Comparison of ENCODE assay signal across 28 mouse cellular contexts in genomic region chr11:55398371-55398770, GRCm38 (mm10). TPM values are rescaled to one million over a fixed set of nuclear protein-coding genes. Genes with fewer than 3 reads are reported as not detected.
DNase-seq lines count a peak whose midpoint lies in the region; ATAC-seq and TF ChIP-seq lines count a peak whose summit lies in the region.
"Had no signal": no experiment of that assay in that cellular context is flagged by ENCODE, and none has a peak within 500 bp of the region (broad histone marks: within the 10 kb centered on the region; RNA-seq: fewer than 3 reads in every experiment).

No protein-coding gene starts in this region.

- H3K9me3 ChIP-seq in heart, embryonic 15.5 days (replicated peaks), result no peaks in the 10 kb centered on the region
- no peaks in the 10 kb centered on the region for H3K9me3 ChIP-seq in liver, embryonic 11.5 days (ENCODE audit: control insufficient read depth, low read length)
- no peaks in the 10 kb centered on the region for H3K9me3 ChIP-seq in stomach, postnatal 0 days (ENCODE audit: control insufficient read depth, low read length)
- H3K9me3 ChIP-seq: forebrain, embryonic 12.5 days; G1E; heart, embryonic 10.5 days; limb, embryonic 12.5 days; liver, embryonic 13.5 days had no signal

- no peak for TF ChIP-seq POLR2A in liver, adult 2 months (IDR thresholded peaks at IDR 0.05; ENCODE audit: extremely low read depth, insufficient read depth, low read length)

- H3K9ac ChIP-seq in heart, embryonic 15.5 days, result no peak overlapping the region
- no peak overlapping the region for H3K9ac ChIP-seq in liver, adult 2 months (ENCODE audit: low read depth, low read length)
- no peak overlapping the region for H3K9ac ChIP-seq in liver, embryonic 11.5 days (ENCODE audit: low read depth, low read length)
- H3K9ac ChIP-seq in stomach, postnatal 0 days (ENCODE audit: low read length), result no peak overlapping the region
- H3K9ac ChIP-seq: forebrain, embryonic 12.5 days; forebrain, postnatal 0 days; hindbrain, embryonic 14.5 days; limb, embryonic 12.5 days; liver, embryonic 13.5 days had no signal

- H3K4me1 ChIP-seq in heart, embryonic 15.5 days (replicated peaks), result peaks cover 16% of the 10 kb centered on the region
- no peaks in the 10 kb centered on the region for H3K4me1 ChIP-seq in liver, adult 2 months (ENCODE audit: control insufficient read depth, insufficient read depth, low read length)
- H3K4me1 ChIP-seq in liver, embryonic 11.5 days (replicated peaks; ENCODE audit: control insufficient read depth, insufficient read depth, low read length), result no peaks in the 10 kb centered on the region
- H3K4me1 ChIP-seq in stomach, postnatal 0 days (replicated peaks; ENCODE audit: control insufficient read depth, insufficient read depth), result no peaks in the 10 kb centered on the region
- H3K4me1 ChIP-seq: forebrain, embryonic 12.5 days; limb, embryonic 12.5 days; liver, embryonic 13.5 days had no signal

- no peak for TF ChIP-seq EP300 in stomach, postnatal 0 days (optimal IDR thresholded peaks at IDR 0.05)

- H3K27me3 ChIP-seq in heart, embryonic 15.5 days, result no peaks in the 10 kb centered on the region
- H3K27me3 ChIP-seq in liver, adult 2 months (ENCODE audit: control insufficient read depth, insufficient read depth, low read length), result no peaks in the 10 kb centered on the region
- H3K27me3 ChIP-seq in liver, embryonic 11.5 days (replicated peaks; ENCODE audit: control insufficient read depth, insufficient read depth, low read length), result no peaks in the 10 kb centered on the region
- no peaks in the 10 kb centered on the region for H3K27me3 ChIP-seq in stomach, postnatal 0 days (ENCODE audit: control insufficient read depth, insufficient read depth, low read length)
- H3K27me3 ChIP-seq: forebrain, embryonic 12.5 days; limb, embryonic 12.5 days; liver, embryonic 13.5 days had no signal

- peak overlapping the region; percentile 26; the same call in 1 of the 2 replicates for H3K4me3 ChIP-seq in gastrocnemius, adult 2 months
- H3K4me3 ChIP-seq in heart, embryonic 15.5 days, result no peak overlapping the region
- no peak overlapping the region for H3K4me3 ChIP-seq in liver, adult 2 months (ENCODE audit: insufficient read depth, low read depth, low read length)
- H3K4me3 ChIP-seq in liver, embryonic 11.5 days (ENCODE audit: low read depth, low read length), result no peak overlapping the region
- no peak overlapping the region for H3K4me3 ChIP-seq in stomach, postnatal 0 days (ENCODE audit: low read depth, low read length)
- H3K4me3 ChIP-seq: forebrain, embryonic 12.5 days; heart, embryonic 10.5 days; limb, embryonic 12.5 days; liver, embryonic 13.5 days had no signal

- peaks cover 84% of the 10 kb centered on the region for H3K36me3 ChIP-seq in heart, embryonic 15.5 days
- no peaks in the 10 kb centered on the region for H3K36me3 ChIP-seq in liver, adult 2 months (ENCODE audit: control insufficient read depth, insufficient read depth, low read length)
- H3K36me3 ChIP-seq in liver, embryonic 11.5 days (ENCODE audit: control insufficient read depth, insufficient read depth, low read length), result peaks cover 18% of the 10 kb centered on the region; the same call in 1 of the 2 replicates
- peaks cover 32% of the 10 kb centered on the region for H3K36me3 ChIP-seq in stomach, postnatal 0 days (ENCODE audit: control insufficient read depth, insufficient read depth, low read length)
- H3K36me3 ChIP-seq: G1E had no signal

- H3K79me2 ChIP-seq in liver, adult 2 months (ENCODE audit: control insufficient read depth, insufficient read depth, low read length), result no peaks in the 10 kb centered on the region

- intact Hi-C loops in gastrocnemius, adult 2 months (cut with DNase I), result no loop called here
- intact Hi-C loops in heart, postnatal 36 days (cut with DNase I), result no loop called here

- TF ChIP-seq CTCF in gastrocnemius, adult 2 months (IDR thresholded peaks at IDR 0.05), result no peak
- no peak for TF ChIP-seq CTCF in liver, adult 2 months (IDR thresholded peaks at IDR 0.05; ENCODE audit: low read depth, low read length)
- TF ChIP-seq CTCF in stomach, postnatal 0 days (IDR thresholded peaks at IDR 0.05; ENCODE audit: low read depth), result no peak

- peak overlapping the region; percentile 78 for H3K27ac ChIP-seq in gastrocnemius, adult 2 months
- peak overlapping the region; percentile 41; the same call in 1 of the 2 replicates for H3K27ac ChIP-seq in heart, embryonic 15.5 days
- H3K27ac ChIP-seq in liver, adult 2 months (replicated peaks; ENCODE audit: insufficient read depth, low read depth, low read length), result peak overlapping the region; percentile 44
- H3K27ac ChIP-seq in liver, embryonic 11.5 days (ENCODE audit: low read depth, low read length), result no peak overlapping the region
- H3K27ac ChIP-seq in stomach, postnatal 0 days (replicated peaks), result 0 out of 2 replicates have a peak overlapping the region, but pooled peaks have one; percentile 40
- H3K27ac ChIP-seq: forebrain, embryonic 12.5 days; heart, embryonic 10.5 days; hindbrain, embryonic 14.5 days; limb, embryonic 12.5 days; liver, embryonic 13.5 days had no signal

- ATAC-seq in heart, embryonic 15.5 days (replicated peaks; ENCODE audit: insufficient number of reproducible peaks, insufficient read depth, low FRiP score, low read depth), result no peak
- no peak for ATAC-seq in liver, embryonic 11.5 days (replicated peaks; ENCODE audit: low FRiP score)
- no peak for ATAC-seq in stomach, postnatal 0 days (ENCODE audit: low FRiP score, low TSS enrichment)
- ATAC-seq: forebrain, postnatal 0 days; intestine, postnatal 0 days; midbrain, embryonic 16.5 days had no signal

- 94% methylated on average over 8 of the region's 8 CpGs for WGBS in heart, embryonic 15.5 days
- 89% methylated on average over 8 of the region's 8 CpGs for WGBS in liver, adult 2 months
- 86% methylated on average over 8 of the region's 8 CpGs for WGBS in liver, embryonic 11.5 days
- WGBS in stomach, postnatal 0 days, result 89% methylated on average over 8 of the region's 8 CpGs

- no peak overlapping the region for H3K4me2 ChIP-seq in heart, embryonic 15.5 days
- no peak overlapping the region for H3K4me2 ChIP-seq in liver, embryonic 11.5 days
- H3K4me2 ChIP-seq in stomach, postnatal 0 days (replicated peaks; ENCODE audit: low read depth), result no peak overlapping the region
- H3K4me2 ChIP-seq: forebrain, embryonic 12.5 days; hindbrain, embryonic 14.5 days; limb, embryonic 12.5 days; liver, embryonic 13.5 days; midbrain, embryonic 11.5 days had no signal

- DNase-seq in gastrocnemius, adult 2 months, result no peak
- no peak for DNase-seq in gastrocnemius, adult 18-20 months (ENCODE audit: low spot score)
- DNase-seq in heart, postnatal 36 days, result no peak
- DNase-seq in liver, adult 2 months (ENCODE audit: extremely low read depth, low read depth, low spot score), result no peak
- no peak for DNase-seq in liver, embryonic 11.5 days (ENCODE audit: low spot score)
- DNase-seq in stomach, postnatal 0 days (ENCODE audit: low spot score), result no peak
- DNase-seq: adrenal gland, postnatal 10 days; cerebellum, adult 11-12 months; cerebellum, adult 9-11 months; embryo, embryonic 11 days; forebrain, postnatal 0 days; gastrocnemius, postnatal 36 days; kidney, postnatal 25 days; liver, embryonic 13.5 days; lung, adult 18-20 months; right cerebral cortex, adult 18-20 months; spleen, adult 18-20 months; thymus, adult 2 months; thymus, postnatal 4 days had no signal

RNA-seq across cellular contexts. Expression of gene Sparc, which starts 24.6 kb away (rescaled TPM):
- total RNA-seq in gastrocnemius, adult 2 months (2021), result 100 to 1,000 TPM; 276 to 473 TPM
- 100 to 1,000 TPM; 141 to 200 TPM for total RNA-seq in gastrocnemius, adult 18-20 months (2021)
- 1,914 and 2,149 TPM in 2 replicates for polyA plus RNA-seq in heart, embryonic 15.5 days (2015; fragmentation: Nextera tagmentation; extraction: Ambion mirVana)
- 100 to 1,000 TPM; 645 to 801 TPM for total RNA-seq in heart, postnatal 36 days (2021)
- 28.0 and 41.7 TPM in 2 replicates for total RNA-seq in liver, adult 2 months (2014; rRNA removed)
- polyA plus RNA-seq in liver, adult 2 months (2012; rRNA removed), result 110 and 128 TPM in 2 replicates
- polyA plus RNA-seq in liver, embryonic 11.5 days (2014; fragmentation: Nextera tagmentation; extraction: Ambion mirVana), result 300 and 334 TPM in 2 replicates
- polyA plus RNA-seq in stomach, postnatal 0 days (2015; fragmentation: Nextera tagmentation; extraction: Ambion mirVana), result 1,616 and 1,849 TPM in 2 replicates
- polyA plus RNA-seq: G1E had no signal
